Mouse (Mus musculus): Measurements from ENCODE around the gene Tom1l1. TPM values are rescaled to one million over a fixed set of nuclear protein-coding genes. Genes with fewer than 3 reads are reported as not detected.

Tom1l1 gene
- polyA plus RNA-seq, 1 experiment from 2014 or later: 1.3 TPM

DNA sequence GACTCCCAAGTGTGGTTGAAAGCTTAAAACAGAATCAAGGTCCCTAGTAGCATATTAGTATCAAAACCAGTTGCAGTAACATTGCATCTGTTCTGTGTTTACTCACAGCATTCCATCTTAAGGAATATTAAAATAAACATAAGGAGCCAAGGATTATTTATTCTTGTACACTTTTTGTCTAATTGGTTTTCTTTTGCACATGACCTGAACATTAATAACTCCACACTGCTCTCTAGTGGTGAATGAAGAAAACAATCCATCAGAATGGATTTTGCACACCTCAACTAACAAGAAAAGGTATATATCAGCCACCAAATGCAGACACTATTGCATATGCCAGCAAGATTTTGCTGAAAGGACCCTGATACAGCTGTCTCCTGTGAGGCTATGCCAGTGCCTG is 71.7 kb downstream of the Tom1l1 start:
- Histone ChIP-seq H3K79me2 (ENCODE audit: inconsistent target) (no peaks in the 10 kb centered on the region), H3K27ac (no peak overlapping the region), H3K4me3 (ENCODE audit: inconsistent target) (no peak overlapping the region), H3K36me3 (ENCODE audit: inconsistent target) (no peaks in the 10 kb centered on the region)

DNA sequence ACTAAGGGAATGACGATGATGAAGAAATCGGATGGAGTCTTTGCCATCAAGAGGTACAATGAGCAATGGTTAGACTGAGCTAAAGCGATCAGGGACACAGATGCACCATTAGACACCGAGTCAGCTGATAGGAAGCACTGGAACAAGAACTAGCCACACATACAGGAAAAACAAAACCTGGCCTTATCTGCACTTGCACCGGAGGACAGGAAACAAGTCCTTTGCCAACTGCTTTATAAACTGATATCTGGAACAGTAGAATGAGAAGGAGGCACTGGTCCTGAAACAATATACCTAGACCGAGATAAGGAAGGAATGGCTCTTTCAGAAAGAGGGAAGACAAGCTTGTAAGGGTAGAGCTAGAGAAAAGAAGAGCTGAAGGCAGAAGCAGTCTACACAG is 73.4 kb downstream of the Tom1l1 start:
- Histone ChIP-seq H3K4me3 (ENCODE audit: inconsistent target) (no peak overlapping the region), H3K27ac (no peak overlapping the region), H3K79me2 (ENCODE audit: inconsistent target) (no peaks in the 10 kb centered on the region), H3K36me3 (ENCODE audit: inconsistent target) (no peaks in the 10 kb centered on the region)
- WGBS (ENCODE audit: missing documents): 41% methylated on average over 6 of the region's 6 CpGs

GRCm38 (mm10) chr11:90612118-90612517 is 76.0 kb downstream of the Tom1l1 start:
- Histone ChIP-seq H3K4me3 (ENCODE audit: inconsistent target) (no peak overlapping the region), H3K79me2 (ENCODE audit: inconsistent target) (no peaks in the 10 kb centered on the region)

GRCm38 (mm10) chr11:90603066-90603465 is 85.1 kb downstream of the Tom1l1 start:
- Histone ChIP-seq H3K4me3 (ENCODE audit: inconsistent target) (no peak overlapping the region), H3K79me2 (ENCODE audit: inconsistent target) (no peaks in the 10 kb centered on the region), H3K27ac (no peak overlapping the region), H3K36me3 (ENCODE audit: inconsistent target) (no peaks in the 10 kb centered on the region)
- WGBS (ENCODE audit: missing documents): 92% methylated on average over 2 of the region's 2 CpGs

More at GRCm38 (mm10) chr11:90612118-90612517, 76.0 kb downstream of the Tom1l1 start:
- Histone ChIP-seq H3K36me3 (ENCODE audit: inconsistent target) (no peaks in the 10 kb centered on the region), H3K27ac (no peak overlapping the region)

- 100% methylated on average over 1 of the region's 1 CpGs for WGBS (ENCODE audit: missing documents)
- H3K79me2 ChIP-seq (ENCODE audit: inconsistent target): no peaks in the 10 kb centered on the region
- H3K27ac ChIP-seq: no peak overlapping the region
- no peak overlapping the region for H3K4me3 ChIP-seq (ENCODE audit: inconsistent target)
- H3K36me3 ChIP-seq (ENCODE audit: inconsistent target): no peaks in the 10 kb centered on the region
Measured at GRCm38 (mm10) chr11:90595826-90596225, 92.3 kb downstream of the Tom1l1 start.

Other genes with a start within 250 kb of the Tom1l1 start
- gene Stxbp4, start 50.3 kb downstream of the Tom1l1 start, polyA plus RNA-seq (2018): 1.5 to 1.9 TPM (median 1.5 TPM) in 3 replicates
- gene Cox11, start 50.2 kb downstream of the Tom1l1 start, polyA plus RNA-seq (2018): 4.8 to 10.7 TPM (median 8.9 TPM) in 3 replicates

Measured in macrophage (primary cell).